In the genomic region with DNA sequence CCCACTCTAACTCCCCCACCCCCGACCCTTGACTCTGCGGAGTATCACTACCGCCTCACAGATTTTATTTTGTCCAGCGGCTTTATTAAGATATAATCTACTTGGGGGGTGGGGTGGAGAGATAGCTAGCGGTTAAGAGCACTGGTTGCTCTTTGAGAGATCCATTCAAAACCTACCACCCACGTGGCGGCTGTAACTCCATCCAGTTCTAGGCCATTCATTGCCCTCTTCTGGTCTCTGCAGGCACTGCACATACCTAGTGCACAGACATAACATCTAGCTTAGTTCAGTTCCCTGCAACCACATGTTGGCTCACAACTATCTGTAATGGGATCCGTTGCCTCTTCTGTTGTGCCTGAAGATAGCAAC, we compare ENCODE assay signal across 8 mouse cellular contexts. TPM values are rescaled to one million over a fixed set of nuclear protein-coding genes. Genes with fewer than 3 reads are reported as not detected.
DNase-seq lines count a peak whose midpoint lies in the region; ATAC-seq lines count a peak whose summit lies in the region.

No protein-coding gene starts in this region.

- ATAC-seq in common myeloid progenitor, adult 5-6 weeks (replicated peaks; ENCODE audit: low read depth, poor library complexity, severe bottlenecking) = peak; percentile 96
- 0 out of 2 replicates have a peak, but pooled peaks have one; percentile 30 for ATAC-seq in limb, embryonic 12.5 days (ENCODE audit: insufficient number of reproducible peaks, insufficient read depth, low FRiP score, low TSS enrichment, low read depth)
- ATAC-seq in midbrain, embryonic 12.5 days (ENCODE audit: low FRiP score, low read depth) = peak; percentile 79
- peak; percentile 73; the same call in 1 of the 2 replicates for ATAC-seq in stomach, embryonic 16.5 days (ENCODE audit: insufficient read depth, low FRiP score)

- H3K4me1 ChIP-seq in limb, embryonic 12.5 days (replicated peaks) = 0 out of 2 replicates have a peak, but pooled peaks cover 3% of the 10 kb centered on the region
- H3K4me1 ChIP-seq in midbrain, embryonic 12.5 days = peaks cover 10% of the 10 kb centered on the region
- H3K4me1 ChIP-seq in stomach, embryonic 16.5 days (ENCODE audit: control insufficient read depth, insufficient read depth, low read length) = peaks cover 7% of the 10 kb centered on the region; the same call in 1 of the 2 replicates

- H3K4me3 ChIP-seq in limb, embryonic 12.5 days (replicated peaks) = peak overlapping the region; percentile 18
- peak overlapping the region; percentile 9; the same call in 1 of the 2 replicates for H3K4me3 ChIP-seq in midbrain, embryonic 12.5 days
- H3K4me3 ChIP-seq in stomach, embryonic 16.5 days (replicated peaks; ENCODE audit: low read length) = no peak overlapping the region

- no peak overlapping the region for H3K9ac ChIP-seq in limb, embryonic 12.5 days (replicated peaks)
- H3K9ac ChIP-seq in midbrain, embryonic 12.5 days (replicated peaks) = no peak overlapping the region
- H3K9ac ChIP-seq in stomach, embryonic 16.5 days (ENCODE audit: low read length) = no peak overlapping the region

- peak overlapping the region; percentile 42 for H3K4me2 ChIP-seq in limb, embryonic 12.5 days
- peak overlapping the region; percentile 35 for H3K4me2 ChIP-seq in midbrain, embryonic 12.5 days (replicated peaks)
- peak overlapping the region; percentile 23; the same call in 1 of the 2 replicates for H3K4me2 ChIP-seq in stomach, embryonic 16.5 days (ENCODE audit: low read depth, low read length)

- H3K36me3 ChIP-seq in limb, embryonic 12.5 days = peaks cover 15% of the 10 kb centered on the region
- peaks cover 21% of the 10 kb centered on the region for H3K36me3 ChIP-seq in midbrain, embryonic 12.5 days
- 0 out of 2 replicates have a peak, but pooled peaks cover 3% of the 10 kb centered on the region for H3K36me3 ChIP-seq in stomach, embryonic 16.5 days (ENCODE audit: control insufficient read depth, insufficient read depth, low read length)

- WGBS in limb, embryonic 12.5 days = 3% methylated on average over 8 of the region's 8 CpGs
- 7% methylated on average over 8 of the region's 8 CpGs for WGBS in midbrain, embryonic 12.5 days
- 8% methylated on average over 8 of the region's 8 CpGs for WGBS in stomach, embryonic 16.5 days

- DNase-seq in 416B (ENCODE audit: low read depth) (peak; percentile 84), NIH3T3 (ENCODE audit: low read depth) (peak; percentile 72)
- peak; percentile 61 for DNase-seq in gastrocnemius, postnatal 10 days
- peak; percentile 73 for DNase-seq in induced T-regulatory cell, adult 2 months (ENCODE audit: low read depth)

- no peaks in the 10 kb centered on the region for H3K9me3 ChIP-seq in limb, embryonic 12.5 days
- H3K9me3 ChIP-seq in midbrain, embryonic 12.5 days = no peaks in the 10 kb centered on the region
- no peaks in the 10 kb centered on the region for H3K9me3 ChIP-seq in stomach, embryonic 16.5 days (replicated peaks; ENCODE audit: control insufficient read depth, low read length)

- peaks cover 24% of the 10 kb centered on the region for H3K27me3 ChIP-seq in limb, embryonic 12.5 days
- H3K27me3 ChIP-seq in midbrain, embryonic 12.5 days = peaks cover 22% of the 10 kb centered on the region
- H3K27me3 ChIP-seq in stomach, embryonic 16.5 days (ENCODE audit: control insufficient read depth, insufficient read depth, low read length) = no peaks in the 10 kb centered on the region

- H3K27ac ChIP-seq in limb, embryonic 12.5 days = no peak overlapping the region
- H3K27ac ChIP-seq in midbrain, embryonic 12.5 days (replicated peaks) = no peak overlapping the region
- H3K27ac ChIP-seq in stomach, embryonic 16.5 days (ENCODE audit: low read length) = no peak overlapping the region

RNA-seq across cellular contexts. Expression of a gene that starts 27.4 kb away (rescaled TPM):
- 0.29 and 1.1 TPM in 2 replicates for total RNA-seq in common myeloid progenitor, adult 5-6 weeks (2017)
- total RNA-seq in gastrocnemius, postnatal 10 days (2021) = 10 to 100 TPM; 14.7 to 17.0 TPM
- polyA plus RNA-seq in limb, embryonic 12.5 days (2016; fragmentation: Nextera tagmentation; extraction: Ambion mirVana) = 25.3 and 26.5 TPM in 2 replicates
- polyA plus RNA-seq in midbrain, embryonic 12.5 days (2016; fragmentation: Nextera tagmentation; extraction: Ambion mirVana) = 59.8 and 61.2 TPM in 2 replicates
- 13.7 and 15.8 TPM in 2 replicates for polyA plus RNA-seq in stomach, embryonic 16.5 days (2015; fragmentation: Nextera tagmentation; extraction: Ambion mirVana)

RNA-seq across cellular contexts. Expression of a gene that starts 51.8 kb away (rescaled TPM):
- 0.44 TPM in 1 of 2 replicates, not detected in the other for total RNA-seq in common myeloid progenitor, adult 5-6 weeks (2017)
- 100 to 1,000 TPM; 131 to 165 TPM for total RNA-seq in gastrocnemius, postnatal 10 days (2021)
- polyA plus RNA-seq in limb, embryonic 12.5 days (2016; fragmentation: Nextera tagmentation; extraction: Ambion mirVana) = 15.2 and 15.8 TPM in 2 replicates
- 10.1 and 10.2 TPM in 2 replicates for polyA plus RNA-seq in midbrain, embryonic 12.5 days (2016; fragmentation: Nextera tagmentation; extraction: Ambion mirVana)
- polyA plus RNA-seq in stomach, embryonic 16.5 days (2015; fragmentation: Nextera tagmentation; extraction: Ambion mirVana) = 170 and 202 TPM in 2 replicates

RNA-seq across cellular contexts. Expression of a gene that starts 52.9 kb away (rescaled TPM):
- 8.2 and 15.7 TPM in 2 replicates for total RNA-seq in common myeloid progenitor, adult 5-6 weeks (2017)
- total RNA-seq in gastrocnemius, postnatal 10 days (2021) = 1 to 10 TPM; 4.2 to 6.4 TPM
- 15.7 and 16.6 TPM in 2 replicates for polyA plus RNA-seq in limb, embryonic 12.5 days (2016; fragmentation: Nextera tagmentation; extraction: Ambion mirVana)
- 22.1 and 22.9 TPM in 2 replicates for polyA plus RNA-seq in midbrain, embryonic 12.5 days (2016; fragmentation: Nextera tagmentation; extraction: Ambion mirVana)
- 26.4 TPM in 2 replicates for polyA plus RNA-seq in stomach, embryonic 16.5 days (2015; fragmentation: Nextera tagmentation; extraction: Ambion mirVana)

RNA-seq across cellular contexts. Expression of a gene that starts 57.2 kb away (rescaled TPM):
- 5.2 and 5.4 TPM in 2 replicates for total RNA-seq in common myeloid progenitor, adult 5-6 weeks (2017)
- 1 to 10 TPM; 4.3 to 6.3 TPM for total RNA-seq in gastrocnemius, postnatal 10 days (2021)
- polyA plus RNA-seq in limb, embryonic 12.5 days (2016; fragmentation: Nextera tagmentation; extraction: Ambion mirVana) = 9.3 and 9.5 TPM in 2 replicates
- polyA plus RNA-seq in midbrain, embryonic 12.5 days (2016; fragmentation: Nextera tagmentation; extraction: Ambion mirVana) = 8.7 and 10.2 TPM in 2 replicates
- polyA plus RNA-seq in stomach, embryonic 16.5 days (2015; fragmentation: Nextera tagmentation; extraction: Ambion mirVana) = 10.3 and 11.0 TPM in 2 replicates

Comparison
In these comparisons a context has a peak if more than half of its experiments do, and no peak if none do; other contexts are left out.
1. ATAC-seq: peak in every context shown above with its lines; median percentile 96 in common myeloid progenitor, adult 5-6 weeks; 79 in midbrain, embryonic 12.5 days; 73 in stomach, embryonic 16.5 days; 30 in limb, embryonic 12.5 days.
2. RNA of a gene that starts 51.8 kb away (polyA plus RNA-seq): 170 to 202 TPM in stomach, embryonic 16.5 days; 15.2 to 15.8 TPM in limb, embryonic 12.5 days and 10.1 to 10.2 TPM in midbrain, embryonic 12.5 days; every median in the first group is over 10 times any median in the second.
3. Peak in every context shown above with its lines, with median percentiles within 50 percentile points of each other: DNase-seq and H3K4me2 ChIP-seq.